Mouse (Mus musculus): Measurements from ENCODE around the gene Ctnna3.

DNA sequence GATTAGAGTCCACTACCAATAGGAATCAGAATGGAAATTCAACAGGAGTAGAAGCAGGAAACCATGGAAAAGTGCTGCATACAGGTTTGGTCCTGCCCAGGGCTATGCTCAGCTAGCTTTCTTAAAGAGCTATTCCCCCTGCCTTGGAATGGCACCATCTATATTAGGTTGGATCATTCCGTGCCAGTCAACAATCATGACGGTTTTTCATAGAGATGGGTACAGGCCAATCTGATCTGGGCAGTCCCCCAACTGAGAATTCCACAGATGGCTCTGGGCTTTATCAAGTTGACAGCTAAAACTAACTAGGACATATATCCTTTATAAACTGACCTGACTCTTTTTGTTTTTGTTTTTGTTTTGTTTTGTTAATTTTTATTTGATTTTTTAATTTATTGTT, 848.9 kb downstream of the Ctnna3 start:
- TF ChIP-seq CTCF (IDR thresholded peaks at IDR 0.05; ENCODE audit: control insufficient read depth, insufficient read depth, low read length) = no peak
- TF ChIP-seq POLR2A (IDR thresholded peaks at IDR 0.05; ENCODE audit: borderline replicate concordance, control insufficient read depth, low read depth, low read length) = no peak

Measured in bone marrow, adult 2 months (tissue).